Mouse (Mus musculus): ENCODE measurements around the gene Wfdc1. TPM values are rescaled to one million over a fixed set of nuclear protein-coding genes. Genes with fewer than 3 reads are reported as not detected.

Wfdc1 gene
- total and polyA plus RNA-seq, 3 experiments: not detected

DNA sequence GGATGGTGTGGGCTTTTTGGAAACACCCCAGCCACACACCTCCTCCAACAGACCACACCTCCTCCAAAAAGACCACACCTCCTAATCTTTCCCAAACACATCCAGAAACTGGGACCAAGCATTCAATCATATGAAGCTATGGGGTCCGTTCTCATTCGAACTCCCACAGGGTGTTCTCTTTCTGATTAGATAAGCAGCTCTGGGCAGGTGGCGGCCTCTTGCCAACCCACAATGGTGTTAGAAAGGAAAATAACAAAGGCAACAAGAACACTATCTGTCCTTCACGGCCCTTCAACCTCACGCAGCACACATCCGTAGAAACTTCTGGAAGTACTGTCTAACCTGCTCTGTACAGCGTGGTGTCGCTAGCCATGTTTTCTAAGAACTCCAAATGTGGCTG, 60.9 kb downstream of the Wfdc1 start:
- Histone ChIP-seq H3K9me3 (replicated peaks; ENCODE audit: insufficient read depth, low read length) (no peaks in the 10 kb centered on the region), H3K79me2 (ENCODE audit: control insufficient read depth, insufficient read depth, low read length, poor library complexity) (no peaks in the 10 kb centered on the region), H3K9ac (ENCODE audit: control insufficient read depth, low read depth, low read length, poor library complexity, severe bottlenecking) (no peak overlapping the region), H3K4me3 (ENCODE audit: control insufficient read depth in 1 of 2, insufficient read depth in 1 of 2, low read depth in 2 of 2, low read length in 2 of 2) (peak overlapping the region in 1 of 2 experiments; percentile 43; a peak in 1 of 4 replicates), H3K27me3 (ENCODE audit: control insufficient read depth in 1 of 2, insufficient read depth in 2 of 2, low read length in 2 of 2) (no peaks in the 10 kb centered on the region), H3K27ac (ENCODE audit: control insufficient read depth, low read depth, low read length) (no peak overlapping the region), H3K4me1 (ENCODE audit: control insufficient read depth in 1 of 2, insufficient read depth in 2 of 2, low read length in 2 of 2) (peaks cover 9 to 16% of the 10 kb centered on the region in 2 experiments), H3K36me3 (ENCODE audit: control insufficient read depth in 1 of 2, insufficient read depth in 2 of 2, low read length in 2 of 2) (peaks cover 0 to 9% of the 10 kb centered on the region in 2 experiments; a peak in 1 of 4 replicates)
- DNase-seq (ENCODE audit: low read depth, low spot score): peak; percentile 69
- TF ChIP-seq ZKSCAN1 (IDR thresholded peaks at IDR 0.05; ENCODE audit: low read depth, low read length) (no peak), SIN3A (IDR thresholded peaks at IDR 0.05; ENCODE audit: low read length) (peak; percentile 58; the same call in 1 of the 2 replicates), MXI1 (IDR thresholded peaks at IDR 0.05; ENCODE audit: low read depth, low read length) (0 out of 2 replicates have a peak, but pooled peaks have one; percentile 26), ETS1 (IDR thresholded peaks at IDR 0.05; ENCODE audit: low read depth, low read length) (peak; percentile 62), GATA1 (IDR thresholded peaks at IDR 0.05; ENCODE audit: low read depth, low read length) (peak; percentile 79), TCF12 (IDR thresholded peaks at IDR 0.05; ENCODE audit: low read depth, low read length) (peak; percentile 79), NRF1 (IDR thresholded peaks at IDR 0.05; ENCODE audit: insufficient read depth, low read depth, low read length, poor library complexity, severe bottlenecking) (no peak), USF2 (IDR thresholded peaks at IDR 0.05; ENCODE audit: borderline replicate concordance in 1 of 2, insufficient read depth in 1 of 2, low read depth in 1 of 2, low read length in 2 of 2) (no peak), POLR2A (IDR thresholded peaks at IDR 0.05; ENCODE audit: control insufficient read depth in 1 of 2, insufficient read depth in 1 of 2, low read depth in 1 of 2, low read length in 2 of 2, poor library complexity in 1 of 2) (no peak), POLR2AphosphoS5 (IDR thresholded peaks at IDR 0.05; ENCODE audit: borderline replicate concordance, low read depth, low read length) (no peak), EP300 (IDR thresholded peaks at IDR 0.05; ENCODE audit: low read depth in 1 of 2, low read length in 2 of 2) (peak; percentile 77 to 79), TAL1 (IDR thresholded peaks at IDR 0.05; ENCODE audit: low read length) (peak; percentile 69), UBTF (IDR thresholded peaks at IDR 0.05; ENCODE audit: borderline replicate concordance, insufficient read depth, low read depth, low read length) (no peak), RCOR1 (IDR thresholded peaks at IDR 0.05; ENCODE audit: low read depth, low read length) (peak; percentile 62; the same call in 1 of the 2 replicates), MYC (IDR thresholded peaks at IDR 0.05; ENCODE audit: low read depth, low read length) (peak; percentile 51; the same call in 1 of the 2 replicates), MAFK (IDR thresholded peaks at IDR 0.05; ENCODE audit: borderline replicate concordance, low read depth, low read length) (no peak), RAD21 (IDR thresholded peaks at IDR 0.05; ENCODE audit: low read depth, low read length) (no peak)

GRCm38 (mm10) chr8:119728351-119728895, 62.3 kb downstream of the Wfdc1 start:
- Histone ChIP-seq H3K9ac (ENCODE audit: control insufficient read depth, low read depth, low read length, poor library complexity, severe bottlenecking) (no peak overlapping the region), H3K27ac (ENCODE audit: control insufficient read depth, low read depth, low read length) (no peak overlapping the region), H3K36me3 (ENCODE audit: control insufficient read depth in 1 of 2, insufficient read depth in 2 of 2, low read length in 2 of 2) (peaks cover 0 to 9% of the 10 kb centered on the region in 2 experiments; a peak in 1 of 4 replicates), H3K4me1 (ENCODE audit: control insufficient read depth in 1 of 2, insufficient read depth in 2 of 2, low read length in 2 of 2) (peaks cover 9% of the 10 kb centered on the region in 2 experiments), H3K79me2 (ENCODE audit: control insufficient read depth, insufficient read depth, low read length, poor library complexity) (no peaks in the 10 kb centered on the region), H3K9me3 (replicated peaks; ENCODE audit: insufficient read depth, low read length) (no peaks in the 10 kb centered on the region), H3K4me3 (ENCODE audit: control insufficient read depth in 1 of 2, insufficient read depth in 1 of 2, low read depth in 2 of 2, low read length in 2 of 2) (no peak overlapping the region), H3K27me3 (ENCODE audit: control insufficient read depth in 1 of 2, insufficient read depth in 2 of 2, low read length in 2 of 2) (no peaks in the 10 kb centered on the region)
- DNase-seq (ENCODE audit: low read depth, low spot score): no peak
- no peak for TF ChIP-seq KAT2A (conservative IDR thresholded peaks at IDR 0.05; ENCODE audit: low read depth, low read length)
- no peak for TF ChIP-seq NELFE (IDR thresholded peaks at IDR 0.05; ENCODE audit: low read depth, low read length)

Data from MEL (cell line).